14 mouse cellular contexts compared by ENCODE assay signal in the genomic region with DNA sequence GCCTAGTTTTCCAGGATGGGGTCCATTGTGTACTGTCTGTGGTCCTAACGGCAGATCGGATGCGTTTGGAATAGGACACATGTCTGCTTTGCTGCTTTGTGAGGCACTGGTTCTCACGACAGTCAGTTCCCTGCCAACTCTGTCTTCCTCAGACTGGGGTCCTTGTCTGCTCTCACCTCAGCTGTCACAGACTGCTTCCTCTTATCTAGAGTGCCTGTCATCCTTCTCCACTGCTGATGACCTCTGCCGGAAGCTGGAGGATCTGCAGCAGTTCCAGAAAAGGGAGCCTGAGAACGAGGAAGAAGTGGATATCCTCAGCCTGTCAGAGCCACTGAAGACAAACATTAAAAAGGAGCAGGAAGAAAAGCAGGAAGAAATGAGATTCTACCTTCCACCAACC. TPM values are rescaled to one million over a fixed set of nuclear protein-coding genes. Genes with fewer than 3 reads are reported as not detected.
DNase-seq lines count a peak whose midpoint lies in the region; ATAC-seq and TF ChIP-seq lines count a peak whose summit lies in the region.
"Had no signal": no experiment of that assay in that cellular context is flagged by ENCODE, and none has a peak within 500 bp of the region (broad histone marks: within the 10 kb centered on the region; RNA-seq: fewer than 3 reads in every experiment).

No protein-coding gene starts in this region.

- peaks cover 48% of the 10 kb centered on the region for H3K36me3 ChIP-seq in hindbrain, postnatal 0 days (ENCODE audit: insufficient read depth, low read length)
- peaks cover 77% of the 10 kb centered on the region for H3K36me3 ChIP-seq in hindbrain, embryonic 13.5 days
- H3K36me3 ChIP-seq in CH12.LX (replicated peaks in 1 of 2; ENCODE audit: control insufficient read depth in 1 of 2, insufficient read depth in 1 of 2, low read length in 1 of 2): peaks cover 64 to 65% of the 10 kb centered on the region in 2 experiments
- H3K36me3 ChIP-seq in heart, embryonic 14.5 days (ENCODE audit: control insufficient read depth, insufficient read depth, low read length): peaks cover 77% of the 10 kb centered on the region
- peaks cover 67% of the 10 kb centered on the region for H3K36me3 ChIP-seq in forebrain, embryonic 14.5 days (ENCODE audit: control insufficient read depth, insufficient read depth, low read length)

- TF ChIP-seq POLR2A in CH12.LX (IDR thresholded peaks at IDR 0.05; ENCODE audit: low read depth, low read length): no peak

- DNase-seq in hindbrain, postnatal 0 days (ENCODE audit: low spot score): no peak
- DNase-seq in CH12.LX (ENCODE audit: extremely low read depth) (peak; percentile 13), MEL-GATA-1-ER (ENCODE audit: extremely low read depth, low read depth) (peak; percentile 28)
- no peak for DNase-seq in right cerebral cortex, postnatal 36 days (ENCODE audit: low spot score in 2 of 2)
- DNase-seq in forebrain, embryonic 14.5 days (ENCODE audit: low spot score): no peak
- DNase-seq: adrenal gland, postnatal 36 days had no signal

- no peak overlapping the region for H3K4me2 ChIP-seq in hindbrain, postnatal 0 days (ENCODE audit: low read depth, low read length)
- no peak overlapping the region for H3K4me2 ChIP-seq in hindbrain, embryonic 13.5 days
- H3K4me2 ChIP-seq in CH12.LX (ENCODE audit: insufficient read depth, low read depth, poor library complexity, severe bottlenecking): no peak overlapping the region
- H3K4me2 ChIP-seq in heart, embryonic 14.5 days (ENCODE audit: low read length): no peak overlapping the region
- H3K4me2 ChIP-seq in forebrain, embryonic 14.5 days (ENCODE audit: low read length): no peak overlapping the region
- H3K4me2 ChIP-seq: hindbrain, embryonic 12.5 days; liver, embryonic 15.5 days; stomach, embryonic 15.5 days had no signal

- in situ Hi-C loops in CH12.LX (cut with MboI; ENCODE audit: low pct_ligation_motif_present, low pct_unique_long_range_greater_than_20kb, low sequenced_read_pairs): no loop called here

- no peak overlapping the region for H3K27ac ChIP-seq in hindbrain, postnatal 0 days
- no peak overlapping the region for H3K27ac ChIP-seq in hindbrain, embryonic 13.5 days
- H3K27ac ChIP-seq in CH12.LX (ENCODE audit: insufficient read depth, low read depth): no peak overlapping the region
- no peak overlapping the region; a peak in 2 of 4 replicates for H3K27ac ChIP-seq in heart, embryonic 14.5 days (replicated peaks in 1 of 2; ENCODE audit: control insufficient read depth in 1 of 2, insufficient read depth in 1 of 2, low read depth in 2 of 2, low read length in 2 of 2)
- no peak overlapping the region for H3K27ac ChIP-seq in forebrain, embryonic 14.5 days (ENCODE audit: low read depth, low read length)
- H3K27ac ChIP-seq: hindbrain, embryonic 12.5 days; liver, embryonic 15.5 days; stomach, embryonic 15.5 days had no signal

- H3K4me1 ChIP-seq in hindbrain, postnatal 0 days (ENCODE audit: insufficient read depth, low read length): no peaks in the 10 kb centered on the region
- H3K4me1 ChIP-seq in hindbrain, embryonic 13.5 days (replicated peaks): no peaks in the 10 kb centered on the region
- peaks cover 0 to 6% of the 10 kb centered on the region in 2 experiments; a peak in 1 of 4 replicates for H3K4me1 ChIP-seq in CH12.LX (ENCODE audit: control insufficient read depth in 1 of 2, insufficient read depth in 2 of 2)
- H3K4me1 ChIP-seq in heart, embryonic 14.5 days (ENCODE audit: control insufficient read depth in 2 of 2, insufficient read depth in 2 of 2, low read length in 2 of 2): peaks cover 2 to 13% of the 10 kb centered on the region in 2 experiments; a peak in 2 of 4 replicates
- H3K4me1 ChIP-seq in forebrain, embryonic 14.5 days (ENCODE audit: control insufficient read depth, insufficient read depth, low read length): no peaks in the 10 kb centered on the region
- H3K4me1 ChIP-seq: hindbrain, embryonic 12.5 days; liver, embryonic 15.5 days; stomach, embryonic 15.5 days had no signal

- no peak for TF ChIP-seq RAD21 in CH12.LX (IDR thresholded peaks at IDR 0.05; ENCODE audit: low read depth, low read length)

- no peak overlapping the region for H3K4me3 ChIP-seq in hindbrain, postnatal 0 days (ENCODE audit: low read length)
- no peak overlapping the region for H3K4me3 ChIP-seq in hindbrain, embryonic 13.5 days
- H3K4me3 ChIP-seq in CH12.LX (replicated peaks in 1 of 3; ENCODE audit: low read depth in 2 of 3, low read length in 2 of 3, poor library complexity in 1 of 3): no peak overlapping the region
- no peak overlapping the region for H3K4me3 ChIP-seq in heart, embryonic 14.5 days (ENCODE audit: control insufficient read depth in 1 of 2, insufficient read depth in 1 of 2, low read depth in 1 of 2, low read length in 2 of 2)
- H3K4me3 ChIP-seq in forebrain, embryonic 14.5 days (ENCODE audit: low read depth, low read length): no peak overlapping the region
- H3K4me3 ChIP-seq: hindbrain, embryonic 12.5 days; liver, embryonic 15.5 days; myocyte; stomach, embryonic 15.5 days had no signal

- 86% methylated on average over 6 of the region's 6 CpGs for WGBS in hindbrain, postnatal 0 days
- WGBS in hindbrain, embryonic 13.5 days: 90% methylated on average over 6 of the region's 6 CpGs
- WGBS in heart, embryonic 14.5 days: 16% methylated on average over 6 of the region's 6 CpGs
- 84% methylated on average over 6 of the region's 6 CpGs for WGBS in forebrain, embryonic 14.5 days

- H3K9me3 ChIP-seq in hindbrain, postnatal 0 days (ENCODE audit: low read length): no peaks in the 10 kb centered on the region
- no peaks in the 10 kb centered on the region for H3K9me3 ChIP-seq in hindbrain, embryonic 13.5 days
- H3K9me3 ChIP-seq in CH12.LX (replicated peaks; ENCODE audit: low read length): no peaks in the 10 kb centered on the region
- H3K9me3 ChIP-seq in heart, embryonic 14.5 days (ENCODE audit: control insufficient read depth, low read length): no peaks in the 10 kb centered on the region
- no peaks in the 10 kb centered on the region for H3K9me3 ChIP-seq in forebrain, embryonic 14.5 days (replicated peaks; ENCODE audit: control insufficient read depth, low read length)
- H3K9me3 ChIP-seq: hindbrain, embryonic 12.5 days; liver, embryonic 15.5 days; stomach, embryonic 15.5 days had no signal

- H3K27me3 ChIP-seq in hindbrain, postnatal 0 days (ENCODE audit: insufficient read depth, low read length): no peaks in the 10 kb centered on the region
- no peaks in the 10 kb centered on the region for H3K27me3 ChIP-seq in hindbrain, embryonic 13.5 days
- no peaks in the 10 kb centered on the region for H3K27me3 ChIP-seq in CH12.LX (replicated peaks)
- H3K27me3 ChIP-seq in heart, embryonic 14.5 days (ENCODE audit: control insufficient read depth, insufficient read depth, low read length): no peaks in the 10 kb centered on the region
- no peaks in the 10 kb centered on the region for H3K27me3 ChIP-seq in forebrain, embryonic 14.5 days (replicated peaks; ENCODE audit: control insufficient read depth, insufficient read depth, low read length)
- H3K27me3 ChIP-seq: hindbrain, embryonic 12.5 days; liver, embryonic 15.5 days; stomach, embryonic 15.5 days had no signal

- H3K9ac ChIP-seq in hindbrain, postnatal 0 days (replicated peaks; ENCODE audit: low read length): no peak overlapping the region
- no peak overlapping the region for H3K9ac ChIP-seq in hindbrain, embryonic 13.5 days
- H3K9ac ChIP-seq in CH12.LX (ENCODE audit: insufficient read depth, low read depth): no peak overlapping the region
- H3K9ac ChIP-seq in heart, embryonic 14.5 days (ENCODE audit: low read length): no peak overlapping the region
- no peak overlapping the region for H3K9ac ChIP-seq in forebrain, embryonic 14.5 days (ENCODE audit: low read length)
- H3K9ac ChIP-seq: hindbrain, embryonic 12.5 days; liver, embryonic 15.5 days; stomach, embryonic 15.5 days had no signal

- peak; percentile 17; the same call in 1 of the 2 replicates for TF ChIP-seq CTCF in hindbrain, postnatal 0 days (IDR thresholded peaks at IDR 0.05; ENCODE audit: low read depth)
- TF ChIP-seq CTCF in CH12.LX (conservative IDR thresholded peaks at IDR 0.05 in 1 of 2, IDR thresholded peaks at IDR 0.05 in 1 of 2; ENCODE audit: low read depth in 2 of 2, low read length in 2 of 2): no peak

- ATAC-seq in hindbrain, postnatal 0 days: no peak
- ATAC-seq in hindbrain, embryonic 13.5 days (ENCODE audit: low FRiP score): no peak
- peak; percentile 54; the same call in 1 of the 2 replicates for ATAC-seq in heart, embryonic 14.5 days (ENCODE audit: insufficient number of reproducible peaks, insufficient read depth, low FRiP score, low read depth)
- ATAC-seq in megakaryocyte, adult 5-6 weeks (ENCODE audit: poor library complexity, severe bottlenecking): no peak
- no peak for ATAC-seq in forebrain, embryonic 14.5 days
- ATAC-seq: CD4-positive, CD25-positive, alpha-beta regulatory T cell, adult 4 months had no signal

- no peaks in the 10 kb centered on the region for H3K79me2 ChIP-seq in CH12.LX (replicated peaks; ENCODE audit: control insufficient read depth, extremely low read depth, insufficient read depth, poor library complexity, severe bottlenecking)

- TF ChIP-seq EP300 in CH12.LX (IDR thresholded peaks at IDR 0.05; ENCODE audit: low read length): no peak

- dilution Hi-C loops in CH12.LX (cut with MboI; ENCODE audit: extremely low pct_ligation_motif_present, extremely low pct_unique_long_range_greater_than_20kb, low sequenced_read_pairs): no loop called here

TF ChIP-seq in CH12.LX, 34 proteins besides CTCF, POLR2A, EP300 and RAD21:
- TF ChIP-seq MAZ (IDR thresholded peaks at IDR 0.05; ENCODE audit: low read depth, low read length): no peak
- no peak for TF ChIP-seq BHLHE40 (IDR thresholded peaks at IDR 0.05; ENCODE audit: low read depth, low read length)
- no peak for TF ChIP-seq MEF2A (IDR thresholded peaks at IDR 0.05; ENCODE audit: borderline replicate concordance, low read depth, low read length)
- no peak for TF ChIP-seq RCOR1 (conservative IDR thresholded peaks at IDR 0.05; ENCODE audit: low read depth, low read length)
- TF ChIP-seq TBP (conservative IDR thresholded peaks at IDR 0.05; ENCODE audit: low read depth, low read length): no peak
- TF ChIP-seq POLR2AphosphoS2 (IDR thresholded peaks at IDR 0.05; ENCODE audit: low read depth, low read length): no peak
- no peak for TF ChIP-seq NELFE (IDR thresholded peaks at IDR 0.05; ENCODE audit: low read depth, low read length)

RNA-seq across cellular contexts. Expression of a gene that starts 13.7 kb away (rescaled TPM):
- 12.4 and 16.3 TPM in 2 replicates for total RNA-seq in hindbrain, postnatal 0 days (2014; rRNA removed)
- polyA plus RNA-seq in hindbrain, postnatal 0 days (2015; fragmentation: Nextera tagmentation; extraction: Ambion mirVana): 5.2 and 5.3 TPM in 2 replicates
- 2.9 and 3.1 TPM in 2 replicates for polyA plus RNA-seq in hindbrain, embryonic 13.5 days (2015; fragmentation: Nextera tagmentation; extraction: Ambion mirVana)
- total RNA-seq in CH12.LX (2012; rRNA removed) (0.04 and 0.08 TPM in 2 replicates), CH12.LX (2014; rRNA removed) (not detected in 2 replicates)
- 0.15 and 0.20 TPM in 2 replicates for polyA plus RNA-seq in CH12.LX (2012; ENCODE audit: insufficient read length, low read depth)
- 0.85 and 1.1 TPM in 2 replicates for polyA plus RNA-seq in heart, embryonic 14.5 days (2014; fragmentation: Nextera tagmentation; extraction: Ambion mirVana)
- not detected in 2 replicates for total RNA-seq in megakaryocyte, adult 5-6 weeks (2015)
- total RNA-seq in megakaryocyte, adult 5-6 weeks (2017): not detected in 2 replicates
- polyA plus RNA-seq in forebrain, embryonic 14.5 days (2014; fragmentation: Nextera tagmentation; extraction: Ambion mirVana): 2.4 and 3.3 TPM in 2 replicates
- polyA plus RNA-seq: liver, embryonic 15.5 days had no signal

Comparison
In these comparisons a context has a peak if more than half of its experiments do, and no peak if none do; other contexts are left out.
1. DNase-seq: peak in CH12.LX (single experiment) and MEL-GATA-1-ER (single experiment); none in hindbrain, postnatal 0 days (single experiment), right cerebral cortex, postnatal 36 days (0 of 2) and forebrain, embryonic 14.5 days (single experiment).